Mouse (Mus musculus) megakaryocyte, adult 5-6 weeks (primary cell): ENCODE measurements around the gene Pak3. TPM values are rescaled to one million over a fixed set of nuclear protein-coding genes. Genes with fewer than 3 reads are reported as not detected.
"Not testable (repeated sequence)": the region's sequence is repeated elsewhere in the genome, so short reads cannot be mapped to it uniquely, and the experiment has no call there.

Source experiments
- ATAC-seq: 2 replicates; pipeline ENCODE4 v1.8.0; 2016; ENCODE audit warnings: mild to moderate bottlenecking, inconsistent platforms; ENCODE audit not compliant: poor library complexity, severe bottlenecking
- total RNA-seq, 2 experiments: library from RNA; stranded (forward) in 1 of 2; stranded (reverse) in 1 of 2; fragments of 153-499, 151-499 nt in 1 of 2; fragments of 221-1000, 200-1000 nt in 1 of 2; gene quantifications; 2 replicates each; pipeline versions ENCODE4 v1.2.3 to v1.2.4; 2015 to 2017

Gene Pak3
- total RNA-seq (2015) (not detected in 2 replicates), total RNA-seq (2017) (not detected in 2 replicates)

GRCm38 (mm10) chrX:143518168-143518901 lies at the start of gene Pak3:
Pak3 (plus strand) TSS chrX:143518591.
- ATAC-seq = no peak

GRCm38 (mm10) chrX:143482866-143483265 lies 35.5 kb upstream of the Pak3 start:
- peak; percentile 100 for ATAC-seq

GRCm38 (mm10) chrX:143501053-143501695 lies 17.2 kb upstream of the Pak3 start:
- ATAC-seq = no peak

GRCm38 (mm10) chrX:143501776-143502365 lies 16.5 kb upstream of the Pak3 start:
- no peak for ATAC-seq

DNA sequence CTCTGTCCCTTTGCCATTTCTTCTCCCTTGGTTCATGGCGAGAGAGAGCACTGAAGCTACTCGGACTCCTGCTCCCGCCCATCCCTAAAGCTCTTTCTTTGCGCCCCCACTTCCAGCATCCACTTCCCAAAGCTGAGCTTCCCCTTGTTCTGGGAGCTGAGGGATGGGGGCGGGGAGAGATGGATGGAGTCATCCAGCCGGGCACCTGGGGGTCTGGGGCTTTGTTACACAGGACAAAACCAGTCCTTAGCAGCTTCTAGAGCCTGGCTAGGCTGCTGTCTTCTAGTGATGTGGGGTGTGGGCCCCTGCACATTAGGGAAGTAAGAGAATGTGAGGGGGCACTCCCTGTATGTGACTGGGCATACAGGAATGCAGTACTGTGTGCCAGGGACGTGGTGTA lies 526 bp downstream of the Pak3 start:
- no peak for ATAC-seq

DNA sequence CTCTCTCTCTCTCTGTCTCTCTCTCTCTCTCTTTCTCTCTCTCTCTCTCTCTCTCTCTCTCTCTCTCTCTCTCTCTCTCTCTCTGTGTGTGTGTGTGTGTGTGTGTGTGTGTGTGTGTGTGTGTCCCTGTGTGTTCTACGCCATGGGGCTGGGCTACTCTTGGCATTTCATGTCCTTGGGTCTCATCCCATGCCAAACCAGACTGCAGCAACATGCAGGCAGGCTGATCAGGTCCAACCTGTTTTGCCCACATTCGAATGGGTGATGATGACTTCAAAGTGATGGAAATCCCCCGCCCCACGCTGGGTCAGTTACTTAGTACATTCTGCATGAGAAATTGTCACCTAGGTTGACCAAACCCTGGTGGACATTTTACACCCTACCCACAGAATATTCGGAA lies 1.1 kb downstream of the Pak3 start:
- ATAC-seq = not testable (repeated sequence)

DNA sequence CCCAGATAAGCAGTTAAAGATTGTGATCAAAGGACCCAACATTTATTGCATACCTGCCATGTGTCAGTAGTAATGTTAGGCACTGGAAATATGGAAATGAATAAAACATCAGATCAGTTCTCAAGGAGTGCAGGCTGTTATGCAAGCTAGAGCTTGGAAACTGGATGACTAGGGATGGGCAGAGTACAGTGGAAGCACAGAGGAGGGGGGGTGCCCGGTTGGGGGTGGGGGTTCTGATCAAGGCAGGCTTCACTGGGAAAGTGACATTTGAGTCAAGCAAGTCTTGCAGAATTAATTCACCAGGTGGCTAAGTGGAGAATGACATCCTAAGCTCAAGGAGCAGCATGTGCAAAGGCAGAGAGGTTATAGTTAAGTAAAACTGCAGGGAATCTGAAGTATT lies 1.8 kb downstream of the Pak3 start:
- no peak for ATAC-seq

- no peak for ATAC-seq
Measured at GRCm38 (mm10) chrX:143532331-143532730, 13.9 kb downstream of the Pak3 start.

DNA sequence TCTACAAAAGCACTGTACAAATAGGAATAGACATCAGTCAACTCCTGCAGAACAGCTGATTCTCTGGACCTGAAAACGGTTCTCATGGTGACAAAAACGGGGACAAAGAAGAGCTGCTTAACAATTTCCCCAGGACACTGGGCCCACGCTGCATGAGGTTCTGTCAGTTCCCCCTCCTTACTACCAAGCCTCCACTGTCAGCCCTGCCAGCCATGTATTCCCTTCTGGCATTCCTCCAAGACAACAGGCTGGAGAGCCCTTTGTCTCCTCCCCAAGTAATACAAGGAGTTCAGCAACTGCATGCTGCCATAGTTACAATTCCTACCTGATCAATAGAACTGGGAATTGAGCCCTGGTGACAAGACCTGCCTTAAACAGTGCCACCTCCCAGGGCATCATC lies 15.2 kb downstream of the Pak3 start:
- ATAC-seq = no peak

DNA sequence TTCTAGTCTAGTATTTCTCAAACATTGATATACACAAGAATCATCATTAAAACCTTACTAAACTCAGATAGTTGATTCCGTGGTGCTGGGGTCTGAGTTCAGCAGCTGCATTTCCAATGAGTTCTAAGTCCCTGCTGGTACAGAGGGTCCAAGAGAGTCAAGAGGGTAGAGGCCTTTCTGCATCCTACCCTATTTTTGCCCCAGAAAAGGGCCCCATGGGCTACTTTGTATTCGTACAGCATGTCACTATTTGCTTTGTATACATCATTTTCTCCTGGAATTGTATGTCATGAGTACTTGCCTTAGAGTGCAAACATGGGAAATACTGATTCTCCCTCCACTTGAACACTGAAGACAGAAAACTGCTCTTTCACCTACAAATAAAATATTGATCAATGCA lies 24.4 kb downstream of the Pak3 start:
- ATAC-seq = no peak

- ATAC-seq = no peak
Measured at GRCm38 (mm10) chrX:143543186-143543793, 24.9 kb downstream of the Pak3 start.

DNA sequence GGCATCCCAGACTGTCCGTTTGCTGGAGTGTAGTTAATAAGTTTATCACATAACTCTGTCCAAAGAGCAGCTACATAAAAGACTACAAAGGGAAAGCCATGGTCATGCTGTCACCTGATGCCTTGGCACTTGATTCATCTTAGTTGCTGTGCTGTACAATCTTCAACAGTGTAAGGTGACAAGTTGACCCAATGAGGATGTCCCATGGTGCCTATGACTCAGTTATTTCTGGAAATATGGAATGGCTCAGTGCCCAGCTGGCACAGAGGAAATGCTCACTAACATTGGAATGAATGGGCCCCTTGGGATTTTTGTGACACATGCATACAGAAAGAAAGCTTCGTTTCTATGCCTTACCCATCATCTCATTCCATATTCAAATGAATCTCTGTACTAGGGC lies 55.3 kb downstream of the Pak3 start:
- no peak for ATAC-seq

DNA sequence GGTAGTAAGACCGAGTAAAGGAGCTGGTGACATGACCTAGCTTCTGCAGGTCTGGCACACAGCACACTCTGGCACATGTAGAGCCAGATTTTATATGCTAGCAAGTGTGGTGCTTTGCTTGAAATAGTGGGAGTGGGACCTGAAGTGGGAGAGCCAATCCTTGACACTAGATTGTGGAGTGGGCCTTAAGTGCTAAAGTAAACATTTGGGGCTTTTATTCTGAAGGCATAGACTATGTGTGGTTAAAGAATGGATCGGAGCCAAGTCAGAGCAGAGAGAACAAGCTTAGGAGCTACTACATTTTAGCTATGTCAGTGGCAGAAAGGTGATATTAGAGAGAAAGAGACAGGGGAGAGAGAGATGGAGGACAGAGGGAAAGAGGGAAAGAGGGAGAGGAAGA lies 61.5 kb downstream of the Pak3 start:
- no peak for ATAC-seq

DNA sequence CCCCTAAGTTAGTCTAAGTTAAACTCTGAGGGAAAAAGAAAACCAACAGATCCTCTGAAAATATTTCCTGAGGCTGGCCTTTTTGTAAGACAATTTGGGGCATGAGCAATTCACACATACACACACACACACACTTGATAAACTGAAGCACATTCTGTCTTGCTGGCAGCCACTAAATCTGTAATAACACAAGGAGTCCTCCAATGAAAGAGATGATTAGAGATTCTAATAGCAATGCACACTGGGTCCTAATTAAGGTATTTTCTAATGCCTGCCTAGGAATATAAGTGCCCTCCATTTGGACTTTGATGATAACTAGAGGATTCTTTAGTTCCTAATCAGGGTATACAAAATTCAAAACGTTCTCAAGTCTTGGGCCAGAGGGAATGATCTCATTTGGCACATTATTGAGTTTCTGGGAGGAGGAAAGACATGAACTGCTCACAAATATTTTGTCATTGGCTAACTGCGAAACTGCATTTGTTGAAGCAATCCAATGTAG lies 62.1 kb downstream of the Pak3 start:
- no peak for ATAC-seq

DNA sequence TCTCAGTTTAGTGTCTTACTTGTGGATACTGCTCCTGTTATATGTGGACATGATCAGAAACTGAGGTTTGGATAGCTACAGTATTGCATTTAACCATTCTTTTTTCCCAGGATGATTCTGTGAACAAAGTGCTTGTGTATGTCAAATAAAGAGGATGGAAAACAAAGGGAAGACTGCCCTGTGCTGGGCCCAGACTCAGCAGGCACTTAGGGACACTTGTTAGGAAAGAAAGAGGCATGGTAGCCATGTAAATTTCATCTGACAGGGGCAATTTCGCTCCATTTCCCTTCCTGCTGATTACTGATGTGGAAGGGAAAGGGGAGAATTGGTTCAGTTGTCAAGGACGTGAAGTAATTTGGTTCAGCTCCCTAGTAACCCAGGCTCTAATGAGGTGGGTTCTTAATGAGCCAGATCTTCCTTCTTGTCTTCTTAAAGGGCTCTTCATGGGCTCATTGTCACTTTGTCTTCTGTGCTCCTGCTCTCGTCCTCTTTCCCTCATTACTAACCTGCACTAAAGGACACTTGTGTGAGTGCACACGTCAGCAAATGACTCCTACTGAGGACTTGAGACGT lies 88.6 kb downstream of the Pak3 start:
- no peak for ATAC-seq

DNA sequence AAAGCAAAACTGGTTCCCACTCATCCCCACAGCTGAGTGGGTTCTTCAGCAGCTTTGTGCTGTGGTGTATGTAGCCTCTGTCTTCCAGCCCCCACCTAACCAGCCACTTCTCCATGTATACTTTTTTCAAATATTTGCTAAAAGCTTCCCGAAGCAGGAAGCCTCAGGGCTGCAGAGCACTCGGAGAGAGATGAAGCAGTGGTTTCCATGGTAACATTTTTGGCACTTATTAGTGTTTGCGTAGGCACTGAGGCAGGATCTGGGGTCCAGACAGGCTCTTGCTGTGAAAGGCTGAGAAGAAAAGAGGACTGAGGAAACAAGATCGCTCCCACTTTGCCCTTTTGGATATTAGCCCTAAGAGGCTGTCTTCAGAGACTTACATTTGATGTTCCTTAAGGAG lies 100.3 kb downstream of the Pak3 start:
- ATAC-seq = no peak

DNA sequence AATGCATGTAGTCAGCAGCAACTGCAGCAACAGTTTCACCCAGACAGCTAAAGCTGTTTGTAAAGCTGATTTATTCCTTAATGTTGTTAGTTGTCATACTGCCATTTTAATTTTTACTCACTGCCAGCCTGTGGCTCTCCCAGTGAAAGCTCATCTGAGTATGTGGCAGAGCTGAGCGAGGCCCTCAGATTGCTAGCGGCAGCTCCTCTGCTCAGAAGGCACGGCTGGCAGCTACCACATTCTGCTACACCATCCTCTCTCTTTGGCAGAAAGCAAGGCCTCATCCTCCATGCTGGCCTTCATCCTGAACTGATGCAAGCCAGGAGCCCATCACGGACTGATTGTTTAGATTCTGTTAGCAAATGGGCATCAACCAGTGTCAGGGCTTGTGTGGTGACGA lies 109.4 kb downstream of the Pak3 start:
- no peak for ATAC-seq

DNA sequence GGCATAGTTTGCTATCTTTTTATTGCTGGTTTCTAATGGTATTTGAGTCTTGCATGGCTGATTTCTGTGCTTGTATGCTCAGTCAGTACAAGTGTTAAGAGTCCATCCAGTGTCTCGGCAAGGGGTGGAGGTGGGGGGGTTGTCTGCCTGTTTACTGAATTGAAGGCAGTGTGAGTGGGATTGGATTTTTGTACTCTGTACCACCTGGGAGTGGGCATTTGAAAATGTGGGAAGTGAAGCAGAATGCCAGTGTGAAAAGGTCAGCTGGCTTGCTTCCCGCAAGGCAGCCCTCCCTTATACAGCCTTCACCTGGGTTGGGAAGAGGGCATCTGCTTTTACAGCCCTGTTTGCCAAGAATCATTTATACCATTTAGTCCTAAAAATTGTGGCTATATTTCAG lies 125.5 kb downstream of the Pak3 start:
- no peak for ATAC-seq

DNA sequence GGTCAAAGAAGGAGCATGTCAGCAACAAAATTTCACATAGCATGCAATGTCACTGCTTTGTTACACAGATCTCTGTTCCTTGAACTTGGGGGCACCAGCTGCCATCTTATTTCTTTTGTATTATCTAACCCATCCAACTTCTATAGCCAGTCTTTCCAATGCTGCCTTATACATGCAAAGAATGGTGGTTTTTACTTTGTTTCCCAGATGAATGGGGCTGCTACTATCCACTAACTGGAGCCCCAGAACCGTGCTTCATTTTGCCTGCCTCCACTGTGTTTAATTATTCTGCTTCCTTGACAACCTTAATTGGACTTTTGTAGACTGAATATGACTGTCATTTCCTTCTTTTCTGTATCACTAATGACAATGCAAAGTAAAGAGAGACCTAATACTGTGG lies 126.4 kb downstream of the Pak3 start:
- no peak for ATAC-seq

- no peak for ATAC-seq
Measured at GRCm38 (mm10) chrX:143654308-143655176, 136.2 kb downstream of the Pak3 start.
